Mouse (Mus musculus): Measurements from ENCODE around the gene Snrnp25. TPM values are rescaled to one million over a fixed set of nuclear protein-coding genes. Genes with fewer than 3 reads are reported as not detected.

Gene Snrnp25
- polyA plus RNA-seq, 1 experiment from 2014 or later: 45.6 TPM

DNA sequence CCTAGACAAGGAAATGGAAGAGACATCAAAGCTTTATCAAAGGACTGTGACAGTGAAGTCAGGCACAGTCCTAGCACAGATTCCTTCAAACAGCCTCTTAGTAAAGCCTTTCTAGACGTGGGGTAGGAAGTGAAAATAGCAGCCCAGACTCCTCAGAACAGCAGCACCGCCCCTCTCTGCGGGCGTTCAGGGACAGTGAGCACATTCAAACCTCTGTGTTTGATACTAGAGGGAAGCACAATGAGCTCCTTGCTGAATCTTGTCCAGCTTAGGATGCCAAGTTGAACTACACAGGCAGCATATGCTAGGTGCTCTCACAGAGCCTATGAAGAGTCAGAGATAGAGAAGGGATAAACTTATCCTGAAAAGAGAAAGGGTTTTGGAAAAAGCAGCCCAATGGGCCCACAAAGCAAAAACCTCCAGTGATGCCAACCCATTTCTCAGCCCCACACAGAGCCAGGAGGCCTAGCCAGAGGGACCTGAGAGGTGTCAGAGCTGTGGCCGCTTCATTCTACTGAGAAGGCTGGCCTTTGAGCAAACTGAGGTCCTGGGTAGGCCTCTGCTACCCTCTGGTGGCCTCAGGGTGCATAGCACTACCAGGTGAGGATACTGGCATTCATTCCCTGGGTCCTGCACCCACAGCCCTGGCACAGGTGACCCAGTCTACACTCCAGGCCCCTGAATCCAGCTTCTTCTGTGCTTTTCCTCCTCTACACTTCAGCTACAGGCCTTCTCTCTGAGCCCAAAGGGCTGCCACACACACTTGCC is 33.1 kb downstream of the Snrnp25 start:
- H3K27ac ChIP-seq: 0 out of 2 replicates have a peak overlapping the region, but pooled peaks have one; percentile 27
- H3K27me3 ChIP-seq: no peaks in the 10 kb centered on the region
- 65% methylated on average over 5 of the region's 5 CpGs for WGBS
- no peak overlapping the region for H3K4me3 ChIP-seq
- H3K9ac ChIP-seq: no peak overlapping the region
- H3K36me3 ChIP-seq: peaks cover 58% of the 10 kb centered on the region
- ATAC-seq (ENCODE audit: insufficient number of reproducible peaks, low FRiP score, low TSS enrichment, low read depth): no peak
- H3K4me1 ChIP-seq: peaks cover 26% of the 10 kb centered on the region
- H3K9me3 ChIP-seq: no peaks in the 10 kb centered on the region
- no peak overlapping the region for H3K4me2 ChIP-seq

GRCm38 (mm10) chr11:32241391-32241790 is 36.2 kb downstream of the Snrnp25 start:
- Histone ChIP-seq H3K36me3 (peaks cover 51% of the 10 kb centered on the region), H3K27me3 (no peaks in the 10 kb centered on the region), H3K27ac (no peak overlapping the region), H3K4me2 (no peak overlapping the region), H3K9ac (no peak overlapping the region), H3K4me3 (no peak overlapping the region), H3K9me3 (no peaks in the 10 kb centered on the region), H3K4me1 (peaks cover 10% of the 10 kb centered on the region)
- ATAC-seq (ENCODE audit: insufficient number of reproducible peaks, low FRiP score, low TSS enrichment, low read depth): no peak

GRCm38 (mm10) chr11:32242209-32242608 is 37.0 kb downstream of the Snrnp25 start:
- Histone ChIP-seq H3K9me3 (no peaks in the 10 kb centered on the region), H3K36me3 (peaks cover 59% of the 10 kb centered on the region)

GRCm38 (mm10) chr11:32243205-32243955 is 38.2 kb downstream of the Snrnp25 start:
- H3K4me1 ChIP-seq: no peaks in the 10 kb centered on the region
- peaks cover 66% of the 10 kb centered on the region for H3K36me3 ChIP-seq
- 69% methylated on average over 7 of the region's 7 CpGs for WGBS
- ATAC-seq (ENCODE audit: insufficient number of reproducible peaks, low FRiP score, low TSS enrichment, low read depth): no peak
- no peak overlapping the region for H3K9ac ChIP-seq
- no peaks in the 10 kb centered on the region for H3K27me3 ChIP-seq
- no peak overlapping the region for H3K4me2 ChIP-seq
- no peaks in the 10 kb centered on the region for H3K9me3 ChIP-seq
- H3K27ac ChIP-seq: 0 out of 2 replicates have a peak overlapping the region, but pooled peaks have one; percentile 47
- H3K4me3 ChIP-seq: no peak overlapping the region

More at GRCm38 (mm10) chr11:32242209-32242608, 37.0 kb downstream of the Snrnp25 start:
- H3K4me3 ChIP-seq: no peak overlapping the region
- no peak overlapping the region for H3K4me2 ChIP-seq
- peaks cover 2% of the 10 kb centered on the region; the same call in 1 of the 2 replicates for H3K4me1 ChIP-seq
- no peaks in the 10 kb centered on the region for H3K27me3 ChIP-seq
- H3K9ac ChIP-seq: no peak overlapping the region
- 89% methylated on average over 3 of the region's 3 CpGs for WGBS
- no peak overlapping the region for H3K27ac ChIP-seq
- ATAC-seq (ENCODE audit: insufficient number of reproducible peaks, low FRiP score, low TSS enrichment, low read depth): no peak

- Histone ChIP-seq H3K4me1 (no peaks in the 10 kb centered on the region), H3K9me3 (no peaks in the 10 kb centered on the region), H3K36me3 (peaks cover 67% of the 10 kb centered on the region), H3K27ac (peak overlapping the region; percentile 47; the same call in 1 of the 2 replicates), H3K27me3 (no peaks in the 10 kb centered on the region), H3K4me3 (no peak overlapping the region), H3K9ac (no peak overlapping the region), H3K4me2 (no peak overlapping the region)
- ATAC-seq (ENCODE audit: insufficient number of reproducible peaks, low FRiP score, low TSS enrichment, low read depth): no peak
- 80% methylated on average over 3 of the region's 3 CpGs for WGBS
These were observed 38.8 kb downstream of the Snrnp25 start for GRCm38 (mm10) chr11:32244064-32244463.

GRCm38 (mm10) chr11:32244617-32245016 is 39.4 kb downstream of the Snrnp25 start:
- WGBS: 84% methylated on average over 1 of the region's 1 CpGs
- peaks cover 68% of the 10 kb centered on the region for H3K36me3 ChIP-seq
- no peaks in the 10 kb centered on the region for H3K4me1 ChIP-seq
- no peaks in the 10 kb centered on the region for H3K9me3 ChIP-seq
- H3K27me3 ChIP-seq: no peaks in the 10 kb centered on the region
- H3K9ac ChIP-seq: no peak overlapping the region
- H3K27ac ChIP-seq: no peak overlapping the region
- no peak overlapping the region for H3K4me2 ChIP-seq
- H3K4me3 ChIP-seq: no peak overlapping the region
- no peak for ATAC-seq (ENCODE audit: insufficient number of reproducible peaks, low FRiP score, low TSS enrichment, low read depth)

GRCm38 (mm10) chr11:32245614-32246013 is 40.4 kb downstream of the Snrnp25 start:
- ATAC-seq (ENCODE audit: insufficient number of reproducible peaks, low FRiP score, low TSS enrichment, low read depth): no peak
- H3K27ac ChIP-seq: no peak overlapping the region
- H3K4me3 ChIP-seq: no peak overlapping the region
- no peaks in the 10 kb centered on the region for H3K9me3 ChIP-seq
- H3K36me3 ChIP-seq: peaks cover 69% of the 10 kb centered on the region
- no peak overlapping the region for H3K4me2 ChIP-seq
- H3K27me3 ChIP-seq: no peaks in the 10 kb centered on the region
- H3K9ac ChIP-seq: no peak overlapping the region
- 94% methylated on average over 6 of the region's 6 CpGs for WGBS
- H3K4me1 ChIP-seq: no peaks in the 10 kb centered on the region

DNA sequence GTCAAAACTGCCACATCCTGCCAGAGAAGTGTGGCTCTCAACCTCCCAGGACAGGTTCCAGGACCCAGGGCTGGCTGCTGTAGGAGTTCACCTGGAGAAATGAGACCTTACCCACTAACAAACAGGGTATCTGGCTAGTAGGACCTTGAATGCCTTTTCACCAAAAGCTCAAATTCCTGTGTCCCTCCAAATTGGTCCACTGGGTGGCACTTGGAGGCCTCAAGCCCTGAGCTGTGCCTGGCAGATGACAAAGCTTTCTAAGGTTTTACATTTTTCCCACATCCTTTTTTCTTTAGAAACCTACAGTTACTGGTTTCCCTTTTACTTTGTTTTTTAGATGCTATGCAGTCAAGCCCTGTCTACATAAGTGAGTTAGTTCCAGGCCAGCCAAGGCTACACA is 41.9 kb downstream of the Snrnp25 start:
- no peak overlapping the region for H3K9ac ChIP-seq
- ATAC-seq (ENCODE audit: insufficient number of reproducible peaks, low FRiP score, low TSS enrichment, low read depth): no peak
- H3K27me3 ChIP-seq: no peaks in the 10 kb centered on the region

GRCm38 (mm10) chr11:32248350-32248749 is 43.1 kb downstream of the Snrnp25 start:
- Histone ChIP-seq H3K4me3 (no peak overlapping the region), H3K9ac (no peak overlapping the region), H3K36me3 (peaks cover 70% of the 10 kb centered on the region), H3K27ac (no peak overlapping the region), H3K4me2 (no peak overlapping the region), H3K27me3 (no peaks in the 10 kb centered on the region), H3K9me3 (no peaks in the 10 kb centered on the region), H3K4me1 (no peaks in the 10 kb centered on the region)
- WGBS: 82% methylated on average over 3 of the region's 3 CpGs
- no peak for ATAC-seq (ENCODE audit: insufficient number of reproducible peaks, low FRiP score, low TSS enrichment, low read depth)

More for the DNA sequence above, 41.9 kb downstream of the Snrnp25 start:
- no peak overlapping the region for H3K27ac ChIP-seq
- no peaks in the 10 kb centered on the region for H3K4me1 ChIP-seq
- H3K36me3 ChIP-seq: peaks cover 69% of the 10 kb centered on the region
- H3K4me2 ChIP-seq: no peak overlapping the region
- H3K9me3 ChIP-seq: no peaks in the 10 kb centered on the region
- no peak overlapping the region for H3K4me3 ChIP-seq

- 84% methylated on average over 8 of the region's 8 CpGs for WGBS
- Histone ChIP-seq H3K4me2 (no peak overlapping the region), H3K9ac (no peak overlapping the region), H3K9me3 (no peaks in the 10 kb centered on the region), H3K27me3 (no peaks in the 10 kb centered on the region), H3K4me1 (no peaks in the 10 kb centered on the region), H3K27ac (no peak overlapping the region), H3K36me3 (peaks cover 79% of the 10 kb centered on the region), H3K4me3 (no peak overlapping the region)
- ATAC-seq (ENCODE audit: insufficient number of reproducible peaks, low FRiP score, low TSS enrichment, low read depth): no peak
These were observed 45.9 kb downstream of the Snrnp25 start for GRCm38 (mm10) chr11:32250880-32251763.

DNA sequence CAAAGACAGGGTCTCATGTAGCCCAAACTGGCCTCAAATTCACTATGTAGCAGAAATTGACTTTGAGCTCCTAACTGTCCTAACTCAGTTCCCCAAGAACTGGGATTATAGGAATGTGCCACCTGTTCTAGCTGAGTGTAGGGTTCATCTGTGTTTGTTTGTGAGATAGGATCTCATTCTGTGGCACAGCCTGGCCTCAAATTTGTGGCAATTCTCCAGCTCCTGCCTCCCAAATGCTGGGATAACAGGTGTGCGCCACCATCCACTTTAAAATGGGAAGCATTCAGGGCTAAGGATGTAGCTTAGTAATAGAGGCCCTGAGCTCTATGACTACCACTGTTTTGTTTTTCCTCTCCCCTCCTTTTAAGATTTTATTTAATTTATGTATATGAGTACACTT is 47.9 kb downstream of the Snrnp25 start:
- no peak overlapping the region for H3K4me3 ChIP-seq

More for the DNA sequence above, 47.9 kb downstream of the Snrnp25 start:
- no peaks in the 10 kb centered on the region for H3K27me3 ChIP-seq
- H3K4me1 ChIP-seq: no peaks in the 10 kb centered on the region
- H3K9me3 ChIP-seq: no peaks in the 10 kb centered on the region
- no peak overlapping the region for H3K9ac ChIP-seq
- peaks cover 62% of the 10 kb centered on the region for H3K36me3 ChIP-seq
- H3K4me2 ChIP-seq: no peak overlapping the region
- ATAC-seq (ENCODE audit: insufficient number of reproducible peaks, low FRiP score, low TSS enrichment, low read depth): no peak
- H3K27ac ChIP-seq: no peak overlapping the region
- WGBS: 100% methylated on average over 1 of the region's 1 CpGs

Data from limb, embryonic 15.5 days (tissue).